Mouse (Mus musculus) E14TG2a.4 (cell line): ENCODE measurements around the gene Bmp6.

Experiments
- H3K27me3 ChIP-seq: 2 replicates; pipeline ENCODE4 v1.6.1; 2014; ENCODE audit warnings: low read length, control low read depth; ENCODE audit not compliant: insufficient read depth
- H3K36me3 ChIP-seq: 2 replicates; pipeline ENCODE4 v1.6.1; 2014; ENCODE audit warnings: low read length, control low read depth; ENCODE audit not compliant: insufficient read depth
- H3K4me1 ChIP-seq: replicated peaks from 2 replicates; pipeline ENCODE4 v1.6.1; 2014; ENCODE audit warnings: low read depth, low read length, control low read depth
- H3K4me3 ChIP-seq: replicated peaks from 2 replicates; pipeline ENCODE4 v1.5.1; 2014; ENCODE audit warnings: mild to moderate bottlenecking, low read length
- H3K9me3 ChIP-seq: 2 replicates; pipeline ENCODE4 v1.6.1; 2014; ENCODE audit warnings: low read length, control low read depth
- CTCF ChIP-seq: conservative IDR thresholded peaks from 2 replicates; pipeline ENCODE4 v1.5.1; 2014; ENCODE audit warnings: low read length
- NANOG ChIP-seq: IDR thresholded peaks from 2 replicates; pipeline ENCODE4 v1.6.1; 2014; ENCODE audit warnings: borderline replicate concordance, low read length, mixed read lengths
- POU5F1 ChIP-seq: IDR thresholded peaks from 2 replicates; pipeline ENCODE4 v1.6.1; 2014; ENCODE audit warnings: low read length, borderline replicate concordance

Gene Bmp6

GRCm38 (mm10) chr13:38430075-38430474 is 85.2 kb downstream of the Bmp6 start:
- Histone ChIP-seq H3K36me3 (no peaks in the 10 kb centered on the region), H3K9me3 (no peaks in the 10 kb centered on the region), H3K4me1 (no peaks in the 10 kb centered on the region), H3K4me3 (no peak overlapping the region), H3K27me3 (no peaks in the 10 kb centered on the region)
- TF ChIP-seq NANOG (no peak), POU5F1 (no peak), CTCF (no peak)

GRCm38 (mm10) chr13:38434831-38435230 is 89.9 kb downstream of the Bmp6 start:
- H3K4me1 ChIP-seq = peaks cover 4% of the 10 kb centered on the region
- H3K27me3 ChIP-seq = no peaks in the 10 kb centered on the region
- no peaks in the 10 kb centered on the region for H3K9me3 ChIP-seq
- H3K4me3 ChIP-seq = no peak overlapping the region
- TF ChIP-seq POU5F1 (no peak), NANOG (no peak), CTCF (no peak)
- H3K36me3 ChIP-seq = no peaks in the 10 kb centered on the region

DNA sequence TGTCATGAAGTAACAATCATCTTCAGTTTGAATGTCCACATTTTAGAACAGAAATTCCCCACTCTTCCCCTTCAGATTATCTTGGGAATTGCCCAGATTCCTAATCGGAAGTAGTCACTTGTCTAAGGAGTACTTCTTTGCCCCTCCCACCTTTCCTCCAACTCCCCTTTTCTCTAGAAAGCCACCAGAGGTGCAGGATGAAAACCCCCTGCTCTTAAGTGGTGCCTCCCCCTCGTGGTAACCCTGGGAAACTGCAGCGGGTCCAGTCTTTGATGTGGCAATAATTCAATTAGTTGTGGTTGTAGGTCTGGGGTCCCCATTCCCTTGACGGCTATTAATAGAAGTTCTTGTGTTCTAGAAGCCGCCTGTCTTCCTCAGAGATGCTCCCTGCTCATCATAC is 93.0 kb downstream of the Bmp6 start:
- no peaks in the 10 kb centered on the region for H3K36me3 ChIP-seq
- TF ChIP-seq CTCF (peak; percentile 91), NANOG (no peak), POU5F1 (no peak)
- no peak overlapping the region for H3K4me3 ChIP-seq
- H3K27me3 ChIP-seq = no peaks in the 10 kb centered on the region
- H3K4me1 ChIP-seq = peaks cover 4% of the 10 kb centered on the region
- no peaks in the 10 kb centered on the region for H3K9me3 ChIP-seq

- H3K4me3 ChIP-seq = no peak overlapping the region
- no peaks in the 10 kb centered on the region for H3K36me3 ChIP-seq
- H3K4me1 ChIP-seq = peaks cover 4% of the 10 kb centered on the region
- TF ChIP-seq NANOG (no peak), POU5F1 (no peak), CTCF (no peak)
- H3K9me3 ChIP-seq = no peaks in the 10 kb centered on the region
- H3K27me3 ChIP-seq = no peaks in the 10 kb centered on the region
These were observed 95.3 kb downstream of the Bmp6 start for GRCm38 (mm10) chr13:38440240-38440639.

GRCm38 (mm10) chr13:38448516-38449015 is 103.7 kb downstream of the Bmp6 start:
- H3K36me3 ChIP-seq = no peaks in the 10 kb centered on the region
- TF ChIP-seq NANOG (no peak), POU5F1 (no peak), CTCF (no peak)
- no peaks in the 10 kb centered on the region for H3K4me1 ChIP-seq
- peaks cover 5% of the 10 kb centered on the region; the same call in 1 of the 2 replicates for H3K27me3 ChIP-seq
- H3K4me3 ChIP-seq = no peak overlapping the region
- H3K9me3 ChIP-seq = no peaks in the 10 kb centered on the region

DNA sequence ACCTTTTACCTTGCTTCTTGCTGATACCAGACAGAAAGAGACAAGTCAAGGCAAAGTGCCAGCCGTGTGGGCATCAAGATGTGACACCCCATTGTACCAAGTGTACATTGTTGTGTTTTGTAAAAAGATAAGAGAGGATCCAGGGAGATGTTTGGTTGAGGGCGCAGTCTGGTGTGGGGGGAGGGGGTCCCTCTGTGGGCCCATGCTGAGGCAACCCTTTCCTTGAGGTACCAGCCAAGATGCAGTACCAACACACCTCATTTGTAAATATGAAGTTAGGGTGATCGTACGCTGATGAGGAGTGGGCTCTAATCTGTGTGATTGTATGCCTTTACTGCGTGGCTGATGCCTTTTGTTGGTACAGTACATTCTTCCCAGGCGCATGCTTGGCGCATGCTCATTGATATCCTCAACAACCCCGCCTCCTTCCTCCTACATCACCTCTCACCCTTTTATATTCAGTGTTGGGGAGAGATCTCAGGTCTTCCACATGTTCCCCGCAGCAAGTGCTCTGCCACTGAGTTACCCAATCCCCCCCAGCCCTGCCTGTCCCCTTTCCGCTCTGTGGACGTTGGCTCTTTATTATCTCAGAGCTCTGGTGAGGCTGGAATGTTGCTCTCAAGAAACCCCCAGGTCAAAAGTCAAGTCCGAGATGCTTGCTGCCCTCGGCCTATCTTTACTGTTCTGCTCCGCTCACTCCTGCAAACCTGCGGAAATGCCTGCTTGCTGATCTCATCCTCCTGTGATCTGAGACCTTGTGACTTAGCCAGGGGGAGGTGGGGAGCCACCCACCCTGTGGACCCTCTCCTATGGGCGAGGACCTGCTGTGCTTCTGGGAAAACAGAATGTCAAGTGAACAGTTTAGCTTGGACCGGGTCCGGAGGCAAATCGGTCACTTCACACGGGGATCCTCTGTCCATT is 105.4 kb downstream of the Bmp6 start:
- H3K36me3 ChIP-seq = no peaks in the 10 kb centered on the region
- TF ChIP-seq CTCF = no peak
- TF ChIP-seq POU5F1 = no peak
- no peak for TF ChIP-seq NANOG

DNA sequence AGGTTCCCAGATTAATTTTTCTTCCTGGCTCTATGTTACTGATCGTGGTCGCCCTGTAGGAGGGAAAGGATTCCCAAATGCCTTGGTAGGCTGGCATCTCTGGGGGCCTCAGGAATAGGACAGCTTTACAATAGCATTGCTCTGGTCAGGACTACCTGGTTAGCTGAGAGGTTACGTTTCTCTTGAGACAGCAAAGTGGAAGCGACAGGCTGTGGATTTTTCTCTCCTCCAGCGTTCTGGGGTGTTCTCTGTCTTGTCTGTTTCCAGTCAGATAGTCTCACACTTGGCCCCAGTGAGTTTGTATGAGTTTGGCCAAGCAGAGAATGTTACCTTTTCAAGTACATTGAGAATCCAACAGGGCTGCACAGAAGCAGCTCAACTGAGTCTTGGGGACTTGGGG is 106.5 kb downstream of the Bmp6 start:
- no peak for TF ChIP-seq POU5F1
- no peak for TF ChIP-seq CTCF
- no peak for TF ChIP-seq NANOG
- H3K36me3 ChIP-seq = no peaks in the 10 kb centered on the region
- H3K4me1 ChIP-seq = peaks cover 9% of the 10 kb centered on the region
- H3K9me3 ChIP-seq = no peaks in the 10 kb centered on the region
- H3K4me3 ChIP-seq = no peak overlapping the region
- H3K27me3 ChIP-seq = peaks cover 5% of the 10 kb centered on the region

More for the DNA sequence above, 105.4 kb downstream of the Bmp6 start:
- Histone ChIP-seq H3K9me3 (no peaks in the 10 kb centered on the region), H3K4me1 (peaks cover 9% of the 10 kb centered on the region), H3K27me3 (peaks cover 5% of the 10 kb centered on the region), H3K4me3 (no peak overlapping the region)

DNA sequence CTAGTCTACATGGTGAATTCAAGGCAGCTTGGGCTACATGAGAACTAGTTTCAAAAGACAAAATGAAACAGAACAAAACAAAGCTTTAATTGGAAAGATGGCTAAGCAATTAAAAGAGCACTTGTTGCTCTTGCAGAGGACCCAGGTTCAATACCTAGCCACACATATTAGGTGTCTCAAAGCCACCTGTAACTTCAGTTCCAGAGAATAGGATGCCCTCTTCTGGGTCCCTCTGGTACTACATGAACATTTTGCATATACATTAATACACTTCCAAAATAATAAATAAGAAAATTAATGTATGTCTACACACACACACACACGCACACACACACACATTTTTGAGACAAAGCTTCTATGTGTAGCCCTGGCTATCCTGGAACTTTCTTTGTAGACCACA is 118.5 kb downstream of the Bmp6 start:
- Histone ChIP-seq H3K4me1 (no peaks in the 10 kb centered on the region), H3K9me3 (no peaks in the 10 kb centered on the region), H3K27me3 (no peaks in the 10 kb centered on the region; the same call in 1 of the 2 replicates), H3K36me3 (no peaks in the 10 kb centered on the region), H3K4me3 (no peak overlapping the region)
- TF ChIP-seq NANOG = no peak
- TF ChIP-seq POU5F1 = no peak
- peak; percentile 27 for TF ChIP-seq CTCF
